Mouse (Mus musculus) heart, postnatal 0 days (tissue): Measurements from ENCODE around the gene Psmc5. TPM values are rescaled to one million over a fixed set of nuclear protein-coding genes. Genes with fewer than 3 reads are reported as not detected.
A peak's percentile ranks its signal among the peaks of the same experiment; 100 is the strongest.

Experiments used
- ATAC-seq: fragments of 200-750 bp; cut with Nextera tagmentation; 2 replicates; pipeline ENCODE4 v1.8.0; 2017; ENCODE audit warnings: low read depth, moderate number of reproducible peaks, moderate library complexity; ENCODE audit not compliant: insufficient read depth
- DNase-seq: peaks from one replicate; pipeline ENCODE4 v3.0.0-alpha.2; 2016; ENCODE audit warnings: low spot score
- H3K27ac ChIP-seq: fragments of 300-500 bp; sonication (generic); 2 replicates; pipeline ENCODE4 v1.5.1; 2014; ENCODE audit warnings: low read depth, mild to moderate bottlenecking
- H3K27me3 ChIP-seq: fragments of 300-500 bp; sonication (generic); 2 replicates; pipeline ENCODE4 v1.6.1; 2014; ENCODE audit warnings: low read length, mixed read lengths; ENCODE audit not compliant: control insufficient read depth, insufficient read depth
- H3K36me3 ChIP-seq: fragments of 300-500 bp; sonication (generic); replicated peaks from 2 replicates; pipeline ENCODE4 v1.6.1; 2014; ENCODE audit warnings: low read length, mixed read lengths; ENCODE audit not compliant: control insufficient read depth, insufficient read depth
- H3K4me1 ChIP-seq: fragments of 300-500 bp; sonication (generic); 2 replicates; pipeline ENCODE4 v1.6.1; 2014; ENCODE audit warnings: antibody characterized with exemption; ENCODE audit not compliant: control insufficient read depth, insufficient read depth
- H3K4me2 ChIP-seq: fragments of 300-500 bp; sonication (generic); 2 replicates; pipeline ENCODE4 v1.6.1; 2014; ENCODE audit warnings: low read depth, mild to moderate bottlenecking, low read length, moderate library complexity
- H3K4me3 ChIP-seq: fragments of 300-500 bp; sonication (generic); 2 replicates; pipeline ENCODE4 v1.5.1; 2014; ENCODE audit warnings: low read depth, low read length
- H3K9ac ChIP-seq: fragments of 300-500 bp; sonication (generic); replicated peaks from 2 replicates; pipeline ENCODE4 v1.6.1; 2014; ENCODE audit warnings: low read depth, low read length, mixed read lengths
- H3K9me3 ChIP-seq: fragments of 300-500 bp; sonication (generic); replicated peaks from 2 replicates; pipeline ENCODE4 v1.6.1; 2016; ENCODE audit warnings: low read length; ENCODE audit not compliant: control insufficient read depth
- CTCF ChIP-seq: IDR thresholded peaks from 2 replicates; pipeline ENCODE4 v1.5.1; 2016; ENCODE audit warnings: antibody characterized with exemption, control low read depth, low read depth
- EP300 ChIP-seq: IDR thresholded peaks from 2 replicates; pipeline ENCODE4 v1.6.1; 2016; ENCODE audit warnings: antibody characterized with exemption, low read depth
- WGBS: fragments of 180-500 bp; shearing (Covaris S2); extraction: QIAGEN DNeasy Blood & Tissue Kit; methylation state at CpG from one replicate; pipeline ENCODE4 v1.1.7; 2014; 5-methylcytosine and 5-hydroxymethylcytosine counted together
- polyA plus RNA-seq: library from polyadenylated mRNA; unstranded; fragments of >200 nt; fragmentation: Nextera tagmentation; extraction: Ambion mirVana; gene quantifications from 2 replicates; pipeline ENCODE4 v1.2.1, GENCODE M21; 2015
- total RNA-seq: library from RNA; depleted of rRNA; stranded (reverse); fragments of >200 nt; gene quantifications from 2 replicates; pipeline ENCODE4 v1.2.3, GENCODE M21; 2014; ENCODE audit warnings: low replicate concordance

Psmc5 gene
- total and polyA plus RNA-seq, 2 experiments from 2014 or later, result 50.8 to 208 TPM

GRCm38 (mm10) chr11:106286206-106286605, 30.3 kb downstream of the Psmc5 start:
- no peak for DNase-seq
- Histone ChIP-seq H3K27me3 (no peaks in the 10 kb centered on the region), H3K4me2 (no peak overlapping the region), H3K27ac (no peak overlapping the region), H3K9me3 (no peaks in the 10 kb centered on the region), H3K4me1 (no peaks in the 10 kb centered on the region), H3K4me3 (no peak overlapping the region), H3K36me3 (no peaks in the 10 kb centered on the region), H3K9ac (no peak overlapping the region)
- TF ChIP-seq CTCF, result no peak
- TF ChIP-seq EP300, result no peak
- ATAC-seq, result no peak
- WGBS, result 65% methylated on average over 7 of the region's 7 CpGs

GRCm38 (mm10) chr11:106286987-106287386, 31.0 kb downstream of the Psmc5 start:
- no peaks in the 10 kb centered on the region for H3K9me3 ChIP-seq
- WGBS, result 63% methylated on average over 11 of the region's 11 CpGs
- ATAC-seq (no peak), DNase-seq (no peak)
- TF ChIP-seq CTCF, result no peak
- TF ChIP-seq EP300, result no peak
- H3K4me2 ChIP-seq, result no peak overlapping the region
- H3K9ac ChIP-seq, result no peak overlapping the region
- no peak overlapping the region for H3K4me3 ChIP-seq
- H3K27me3 ChIP-seq, result no peaks in the 10 kb centered on the region
- H3K4me1 ChIP-seq, result no peaks in the 10 kb centered on the region
- H3K27ac ChIP-seq, result no peak overlapping the region
- H3K36me3 ChIP-seq, result no peaks in the 10 kb centered on the region

- H3K36me3 ChIP-seq, result no peaks in the 10 kb centered on the region
- ATAC-seq (peak; percentile 90), DNase-seq (peak; percentile 89)
- H3K9me3 ChIP-seq, result no peaks in the 10 kb centered on the region
- no peaks in the 10 kb centered on the region for H3K4me1 ChIP-seq
- TF ChIP-seq EP300 (no peak), CTCF (peak; percentile 70)
- no peaks in the 10 kb centered on the region for H3K27me3 ChIP-seq
- WGBS, result 19% methylated on average over 8 of the region's 8 CpGs
- no peak overlapping the region for H3K4me3 ChIP-seq
- no peak overlapping the region for H3K9ac ChIP-seq
- no peak overlapping the region for H3K4me2 ChIP-seq
- H3K27ac ChIP-seq, result no peak overlapping the region
Observed at GRCm38 (mm10) chr11:106289369-106289768, 33.4 kb downstream of the Psmc5 start.

- no peak for ATAC-seq
- WGBS, result 87% methylated on average over 5 of the region's 5 CpGs
Observed at GRCm38 (mm10) chr11:106290376-106290775, 34.4 kb downstream of the Psmc5 start.

GRCm38 (mm10) chr11:106291861-106292260, 35.9 kb downstream of the Psmc5 start:
- H3K27ac ChIP-seq, result no peak overlapping the region
- no peaks in the 10 kb centered on the region for H3K36me3 ChIP-seq
- H3K9ac ChIP-seq, result no peak overlapping the region
- ATAC-seq (no peak), DNase-seq (no peak)
- 91% methylated on average over 2 of the region's 2 CpGs for WGBS
- H3K27me3 ChIP-seq, result no peaks in the 10 kb centered on the region
- no peaks in the 10 kb centered on the region for H3K9me3 ChIP-seq
- H3K4me2 ChIP-seq, result no peak overlapping the region
- no peaks in the 10 kb centered on the region for H3K4me1 ChIP-seq
- no peak overlapping the region for H3K4me3 ChIP-seq
- no peak for TF ChIP-seq EP300
- no peak for TF ChIP-seq CTCF

More at GRCm38 (mm10) chr11:106290376-106290775, 34.4 kb downstream of the Psmc5 start:
- TF ChIP-seq EP300 (no peak), CTCF (no peak)
- Histone ChIP-seq H3K4me3 (no peak overlapping the region), H3K9me3 (no peaks in the 10 kb centered on the region), H3K27ac (no peak overlapping the region), H3K27me3 (no peaks in the 10 kb centered on the region), H3K36me3 (no peaks in the 10 kb centered on the region), H3K9ac (no peak overlapping the region), H3K4me2 (no peak overlapping the region), H3K4me1 (no peaks in the 10 kb centered on the region)
- no peak for DNase-seq

DNA sequence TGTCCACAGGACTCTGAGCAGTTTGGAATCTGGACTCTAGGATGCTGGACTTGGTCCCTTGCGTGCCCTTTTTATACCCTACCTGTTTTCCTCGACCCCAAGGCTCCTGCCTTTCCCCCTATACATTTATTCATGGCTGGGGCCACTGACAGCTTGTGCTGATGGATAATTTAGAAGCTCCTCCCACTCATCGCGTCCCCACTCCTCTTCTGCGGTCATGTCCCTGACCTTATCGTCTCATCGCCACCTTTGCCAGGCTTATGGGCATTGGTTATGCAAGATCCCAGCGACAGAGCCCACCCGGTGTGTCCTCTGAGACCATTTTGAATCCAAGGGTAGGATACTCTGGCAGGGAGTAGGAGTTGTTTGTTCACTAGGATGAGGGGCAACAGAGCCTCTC, 45.8 kb downstream of the Psmc5 start, which contains the start of gene Gh:
Gene Gh, minus strand, starts transcription at position 101 of the 400 bp plus-strand sequence.
- H3K27me3 ChIP-seq, result no peaks in the 10 kb centered on the region
- WGBS, result 81% methylated on average over 9 of the region's 9 CpGs
- TF ChIP-seq EP300, result no peak
- no peak for TF ChIP-seq CTCF
- no peaks in the 10 kb centered on the region for H3K9me3 ChIP-seq
- no peaks in the 10 kb centered on the region for H3K4me1 ChIP-seq
- no peak within 1 kb of the TSS for H3K9ac ChIP-seq
- no peak within 1 kb of the TSS for H3K27ac ChIP-seq
- H3K4me2 ChIP-seq, result no peak within 1 kb of the TSS
- no peak for ATAC-seq
- no peak for DNase-seq
- H3K36me3 ChIP-seq, result no peaks in the 10 kb centered on the region
- H3K4me3 ChIP-seq, result no peak within 1 kb of the TSS
